Comparison of ENCODE assay signal across 8 mouse cellular contexts in the genomic region with DNA sequence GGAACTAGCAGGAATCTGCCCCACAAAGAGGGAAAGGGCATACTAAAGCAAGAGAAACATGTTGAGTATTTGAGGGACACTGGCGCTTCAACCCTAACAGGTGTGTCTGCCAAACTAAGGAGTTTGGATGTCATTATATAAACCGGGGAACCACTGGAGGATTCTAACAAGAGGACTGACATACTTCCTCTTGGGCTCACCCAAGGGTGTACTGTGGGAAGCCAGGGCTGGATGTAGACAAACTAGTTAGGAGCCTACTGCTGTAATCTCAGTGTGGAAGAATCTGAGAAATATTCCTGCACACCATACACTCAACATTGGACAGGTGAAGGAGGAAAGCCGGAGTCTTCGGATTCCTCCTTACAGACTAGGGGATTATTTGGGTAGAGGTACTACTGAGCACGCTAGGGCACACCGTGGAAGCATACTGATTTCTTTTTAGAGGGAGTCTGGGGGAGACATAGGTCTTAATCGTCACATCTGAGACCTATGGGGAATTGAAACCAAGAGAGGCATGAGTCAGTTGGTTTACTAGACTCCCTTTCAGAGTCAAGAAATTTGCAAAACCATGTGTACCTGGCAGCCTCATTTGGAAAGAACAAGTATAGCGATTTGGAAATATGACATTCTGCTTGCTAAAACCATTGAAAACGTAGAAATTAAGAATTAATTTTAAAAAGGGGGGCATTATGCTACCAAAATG. TPM values are rescaled to one million over a fixed set of nuclear protein-coding genes. Genes with fewer than 3 reads are reported as not detected.
A peak's percentile ranks its signal among the peaks of the same experiment; 100 is the strongest.
DNase-seq lines count a peak whose midpoint lies in the region; ATAC-seq and TF ChIP-seq lines count a peak whose summit lies in the region.

No protein-coding gene starts in this region.

- H3K4me3 ChIP-seq in heart, embryonic 13.5 days = peak overlapping the region; percentile 74
- peak overlapping the region; percentile 65; the same call in 1 of the 2 replicates for H3K4me3 ChIP-seq in cortical plate, adult 2 months (ENCODE audit: insufficient read depth, low read length)
- H3K4me3 ChIP-seq in hindbrain, postnatal 0 days (ENCODE audit: low read length) = peak overlapping the region; percentile 83
- H3K4me3 ChIP-seq in midbrain, embryonic 15.5 days = peak overlapping the region; percentile 97
- H3K4me3 ChIP-seq in thymus, adult 2 months (ENCODE audit: control insufficient read depth, insufficient read depth, low read length) = no peak overlapping the region

- H3K4me2 ChIP-seq in heart, embryonic 13.5 days = peak overlapping the region; percentile 87
- H3K4me2 ChIP-seq in hindbrain, postnatal 0 days (ENCODE audit: low read depth, low read length) = peak overlapping the region; percentile 73
- peak overlapping the region; percentile 72 for H3K4me2 ChIP-seq in midbrain, embryonic 15.5 days

- 59% methylated on average over 9 of the region's 9 CpGs for WGBS in heart, embryonic 13.5 days
- WGBS in hindbrain, postnatal 0 days = 63% methylated on average over 9 of the region's 9 CpGs
- 60% methylated on average over 9 of the region's 9 CpGs for WGBS in midbrain, embryonic 15.5 days
- 52% methylated on average over 9 of the region's 9 CpGs for WGBS in thymus, adult 2 months

- no peak for ATAC-seq in heart, embryonic 13.5 days (ENCODE audit: extremely low read depth, insufficient number of reproducible peaks, low FRiP score, low TSS enrichment)
- ATAC-seq in hindbrain, postnatal 0 days = no peak
- no peak for ATAC-seq in midbrain, embryonic 15.5 days (replicated peaks)

- no peak for TF ChIP-seq CTCF in cortical plate, adult 2 months (IDR thresholded peaks at IDR 0.05; ENCODE audit: extremely low read depth, insufficient read depth, low read length)
- TF ChIP-seq CTCF in hindbrain, postnatal 0 days (IDR thresholded peaks at IDR 0.05; ENCODE audit: low read depth) = no peak
- TF ChIP-seq CTCF in thymus, adult 2 months (IDR thresholded peaks at IDR 0.05; ENCODE audit: borderline replicate concordance, control insufficient read depth, extremely low read depth, insufficient read depth, low read length, poor library complexity) = no peak

- intact Hi-C loops in heart, postnatal 14 days (cut with DNase I) = no loop called here

- no peak for TF ChIP-seq POLR2A in cortical plate, adult 2 months (IDR thresholded peaks at IDR 0.05; ENCODE audit: extremely low read depth, insufficient read depth, low read length)
- no peak for TF ChIP-seq POLR2A in thymus, adult 2 months (IDR thresholded peaks at IDR 0.05; ENCODE audit: control insufficient read depth, extremely low read depth, insufficient read depth, low read length, poor library complexity)

- H3K4me1 ChIP-seq in heart, embryonic 13.5 days = peaks cover 30% of the 10 kb centered on the region
- H3K4me1 ChIP-seq in cortical plate, adult 2 months (ENCODE audit: control insufficient read depth, insufficient read depth, low read length) = peaks cover 4% of the 10 kb centered on the region
- peaks cover 12% of the 10 kb centered on the region for H3K4me1 ChIP-seq in hindbrain, postnatal 0 days (ENCODE audit: insufficient read depth, low read length)
- peaks cover 33% of the 10 kb centered on the region for H3K4me1 ChIP-seq in midbrain, embryonic 15.5 days
- peaks cover 7% of the 10 kb centered on the region for H3K4me1 ChIP-seq in thymus, adult 2 months (replicated peaks; ENCODE audit: control insufficient read depth, insufficient read depth, low read length)

- no peak overlapping the region for H3K27ac ChIP-seq in heart, embryonic 13.5 days (replicated peaks)
- H3K27ac ChIP-seq in cortical plate, adult 2 months (ENCODE audit: insufficient read depth, low read length) = no peak overlapping the region
- H3K27ac ChIP-seq in hindbrain, postnatal 0 days = no peak overlapping the region
- peak overlapping the region; percentile 84; the same call in 1 of the 2 replicates for H3K27ac ChIP-seq in midbrain, embryonic 15.5 days
- H3K27ac ChIP-seq in thymus, adult 2 months (ENCODE audit: control insufficient read depth, insufficient read depth, low read length) = no peak overlapping the region

- H3K27me3 ChIP-seq in heart, embryonic 13.5 days (replicated peaks) = no peaks in the 10 kb centered on the region
- no peaks in the 10 kb centered on the region for H3K27me3 ChIP-seq in hindbrain, postnatal 0 days (ENCODE audit: insufficient read depth, low read length)
- no peaks in the 10 kb centered on the region for H3K27me3 ChIP-seq in midbrain, embryonic 15.5 days (replicated peaks)
- H3K27me3 ChIP-seq in thymus, adult 2 months (ENCODE audit: control insufficient read depth, insufficient read depth, low read length) = no peaks in the 10 kb centered on the region

- H3K9ac ChIP-seq in heart, embryonic 13.5 days = peak overlapping the region; percentile 82
- peak overlapping the region; percentile 83; the same call in 1 of the 2 replicates for H3K9ac ChIP-seq in hindbrain, postnatal 0 days (replicated peaks; ENCODE audit: low read length)
- H3K9ac ChIP-seq in midbrain, embryonic 15.5 days = peak overlapping the region; percentile 42; the same call in 1 of the 2 replicates

- H3K9me3 ChIP-seq in heart, embryonic 13.5 days = no peaks in the 10 kb centered on the region; the same call in 1 of the 2 replicates
- H3K9me3 ChIP-seq in hindbrain, postnatal 0 days (ENCODE audit: low read length) = no peaks in the 10 kb centered on the region
- no peaks in the 10 kb centered on the region for H3K9me3 ChIP-seq in midbrain, embryonic 15.5 days

- DNase-seq in heart, postnatal 14 days = no peak
- DNase-seq in hindbrain, postnatal 0 days (ENCODE audit: low spot score) = no peak
- DNase-seq in thymus, adult 2 months = no peak
- DNase-seq in MN1 (ENCODE audit: low spot score) = no peak
- no peak for DNase-seq in kidney, adult 11 months

- H3K36me3 ChIP-seq in heart, embryonic 13.5 days = peaks cover 4% of the 10 kb centered on the region; the same call in 1 of the 2 replicates
- 0 out of 2 replicates have a peak, but pooled peaks cover 1% of the 10 kb centered on the region for H3K36me3 ChIP-seq in hindbrain, postnatal 0 days (ENCODE audit: insufficient read depth, low read length)
- 0 out of 2 replicates have a peak, but pooled peaks cover under 1% of the 10 kb centered on the region for H3K36me3 ChIP-seq in midbrain, embryonic 15.5 days (replicated peaks)
- H3K36me3 ChIP-seq in thymus, adult 2 months (ENCODE audit: control insufficient read depth, insufficient read depth, low read length) = no peaks in the 10 kb centered on the region

RNA-seq across cellular contexts. Expression of a gene that starts 1.1 kb away (rescaled TPM):
- polyA plus RNA-seq in heart, embryonic 13.5 days (2015; fragmentation: Nextera tagmentation; extraction: Ambion mirVana) = 30.2 and 32.1 TPM in 2 replicates
- 10 to 100 TPM; 36.8 to 38.2 TPM for total RNA-seq in heart, postnatal 14 days (2021)
- 44.8 and 46.2 TPM in 2 replicates for polyA plus RNA-seq in cortical plate, adult 2 months (2012; rRNA removed)
- total RNA-seq in hindbrain, postnatal 0 days (2014; rRNA removed) = 16.1 and 17.7 TPM in 2 replicates
- polyA plus RNA-seq in hindbrain, postnatal 0 days (2015; fragmentation: Nextera tagmentation; extraction: Ambion mirVana) = 29.6 and 29.8 TPM in 2 replicates
- 42.1 and 42.5 TPM in 2 replicates for polyA plus RNA-seq in midbrain, embryonic 15.5 days (2015; fragmentation: Nextera tagmentation; extraction: Ambion mirVana)
- 25.4 and 32.3 TPM in 2 replicates for polyA plus RNA-seq in thymus, adult 2 months (2012; rRNA removed)

RNA-seq across cellular contexts. Expression of a gene that starts 53.2 kb away (rescaled TPM):
- 132 and 153 TPM in 2 replicates for polyA plus RNA-seq in heart, embryonic 13.5 days (2015; fragmentation: Nextera tagmentation; extraction: Ambion mirVana)
- total RNA-seq in heart, postnatal 14 days (2021) = 10 to 100 TPM; 69.1 to 70.7 TPM
- 121 and 127 TPM in 2 replicates for polyA plus RNA-seq in cortical plate, adult 2 months (2012; rRNA removed)
- total RNA-seq in hindbrain, postnatal 0 days (2014; rRNA removed) = 132 and 143 TPM in 2 replicates
- polyA plus RNA-seq in hindbrain, postnatal 0 days (2015; fragmentation: Nextera tagmentation; extraction: Ambion mirVana) = 265 and 271 TPM in 2 replicates
- polyA plus RNA-seq in midbrain, embryonic 15.5 days (2015; fragmentation: Nextera tagmentation; extraction: Ambion mirVana) = 330 and 368 TPM in 2 replicates
- 26.9 and 28.3 TPM in 2 replicates for polyA plus RNA-seq in thymus, adult 2 months (2012; rRNA removed)
